Mouse (Mus musculus) testis, adult 2 months (tissue): Measurements from ENCODE around the gene Wfikkn1.

ENCODE experiments used
- CTCF ChIP-seq: fragments of 200-500 bp; IDR thresholded peaks from 2 replicates; pipeline ENCODE4 v1.5.1; 2012; ENCODE audit warnings: low read depth, mild to moderate bottlenecking, inconsistent platforms, low read length, moderate library complexity; ENCODE audit not compliant: control insufficient read depth, insufficient read depth, insufficient replicate concordance
- POLR2A ChIP-seq: fragments of 200-500 bp; IDR thresholded peaks from 2 replicates; pipeline ENCODE4 v1.6.1; 2012; ENCODE audit warnings: low read depth, mild to moderate bottlenecking, inconsistent platforms, low read length, moderate library complexity; ENCODE audit not compliant: control insufficient read depth

GRCm38 (mm10) chr17:25843122-25843521, 37.5 kb downstream of the Wfikkn1 start:
- TF ChIP-seq POLR2A (no peak), CTCF (no peak)
